Mouse (Mus musculus) 416B (cell line): Measurements from ENCODE around the gene Pald1.
A peak's percentile ranks its signal among the peaks of the same experiment; 100 is the strongest.

Source experiments
- DNase-seq: peaks from one replicate; pipeline ENCODE4 v3.0.0; 2011; ENCODE audit warnings: low read depth

Gene Pald1

DNA sequence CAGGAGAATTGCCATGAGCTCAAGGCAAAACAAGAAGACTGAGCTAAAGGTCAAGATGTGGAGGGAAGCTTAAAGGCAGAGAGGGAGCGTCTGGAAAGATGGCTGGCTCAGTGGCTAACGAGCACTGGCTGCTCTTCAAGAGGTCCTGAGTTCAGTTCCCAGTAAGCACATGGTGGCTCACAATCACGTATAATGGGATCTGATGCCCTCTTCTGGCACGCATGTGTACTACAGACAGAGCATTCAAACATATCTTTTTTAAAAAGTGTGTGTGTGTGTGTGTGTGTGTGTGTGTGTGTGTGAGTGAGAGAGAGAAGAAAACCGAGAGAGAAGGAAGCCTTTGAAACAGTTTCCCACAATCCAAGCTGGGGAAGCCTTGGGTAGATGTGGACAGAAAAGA is 19.1 kb upstream of the Pald1 start:
- DNase-seq = peak; percentile 56

DNA sequence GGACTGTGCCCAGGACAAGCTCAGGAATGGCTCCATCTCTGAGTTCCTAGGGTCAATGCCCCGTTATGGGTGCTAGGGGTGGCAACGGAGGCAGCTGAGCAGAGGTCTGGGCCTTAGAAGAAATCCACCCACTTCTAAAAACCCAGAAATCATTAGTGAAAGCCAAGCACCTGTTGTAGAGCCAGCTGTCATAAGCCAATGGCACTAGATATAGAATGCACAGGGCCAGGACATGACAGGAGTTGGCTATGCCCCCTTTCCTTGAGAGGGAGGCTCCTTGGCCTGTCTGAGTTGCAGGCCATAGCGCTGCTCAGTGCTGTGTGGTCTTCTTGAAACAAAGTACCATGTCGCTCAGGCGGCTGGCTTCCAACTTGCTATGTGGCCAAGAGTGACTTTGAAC is 17.1 kb upstream of the Pald1 start:
- DNase-seq = no peak

DNA sequence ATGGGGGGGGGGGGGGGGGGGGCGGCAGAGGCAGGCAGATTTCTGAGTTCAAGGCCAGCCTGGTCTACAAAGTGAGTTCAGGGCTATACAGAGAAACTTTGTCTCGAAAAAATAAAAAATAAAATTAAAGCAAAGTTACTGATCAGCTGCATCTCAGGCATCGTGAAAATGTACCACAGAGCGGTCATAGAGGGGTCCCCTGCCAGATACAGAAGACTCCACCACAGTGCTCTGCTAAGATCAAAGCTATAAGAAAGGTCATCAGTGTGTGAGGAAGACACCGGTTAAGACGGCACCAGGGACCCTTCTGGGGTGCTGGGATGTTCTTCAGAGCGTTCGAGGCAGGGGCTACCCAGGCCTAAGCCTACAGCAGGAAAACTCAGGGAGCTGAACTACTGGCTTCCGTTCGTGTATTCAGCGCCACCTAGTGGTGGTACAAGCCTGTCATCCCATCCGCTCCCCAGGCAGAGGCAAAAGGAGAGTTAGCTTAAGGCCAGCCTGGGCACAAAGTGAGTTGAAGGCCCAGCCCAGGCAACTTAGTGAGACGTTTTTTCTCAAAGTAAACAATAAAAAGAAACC is 15.9 kb upstream of the Pald1 start:
- DNase-seq = peak; percentile 81

DNA sequence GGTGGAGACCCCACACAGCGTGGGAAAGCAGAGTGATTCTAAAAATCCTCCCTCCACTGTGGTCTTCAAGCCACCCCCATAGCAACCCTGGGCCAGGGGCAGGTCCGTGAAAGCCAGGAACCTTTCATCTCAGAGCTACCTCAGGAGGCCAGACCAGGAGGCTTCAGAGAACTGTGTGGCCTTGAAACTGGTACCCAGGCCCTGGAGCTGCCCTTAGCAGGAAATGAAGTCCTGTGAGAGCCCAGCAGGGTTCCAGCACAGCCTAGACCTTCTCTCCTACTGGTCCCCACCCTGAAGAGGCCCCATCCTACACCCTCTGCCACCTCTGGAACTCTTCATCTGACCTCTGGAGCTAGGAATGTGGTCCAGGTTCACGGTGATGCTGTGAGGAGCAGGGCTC is 14.8 kb upstream of the Pald1 start:
- no peak for DNase-seq

DNA sequence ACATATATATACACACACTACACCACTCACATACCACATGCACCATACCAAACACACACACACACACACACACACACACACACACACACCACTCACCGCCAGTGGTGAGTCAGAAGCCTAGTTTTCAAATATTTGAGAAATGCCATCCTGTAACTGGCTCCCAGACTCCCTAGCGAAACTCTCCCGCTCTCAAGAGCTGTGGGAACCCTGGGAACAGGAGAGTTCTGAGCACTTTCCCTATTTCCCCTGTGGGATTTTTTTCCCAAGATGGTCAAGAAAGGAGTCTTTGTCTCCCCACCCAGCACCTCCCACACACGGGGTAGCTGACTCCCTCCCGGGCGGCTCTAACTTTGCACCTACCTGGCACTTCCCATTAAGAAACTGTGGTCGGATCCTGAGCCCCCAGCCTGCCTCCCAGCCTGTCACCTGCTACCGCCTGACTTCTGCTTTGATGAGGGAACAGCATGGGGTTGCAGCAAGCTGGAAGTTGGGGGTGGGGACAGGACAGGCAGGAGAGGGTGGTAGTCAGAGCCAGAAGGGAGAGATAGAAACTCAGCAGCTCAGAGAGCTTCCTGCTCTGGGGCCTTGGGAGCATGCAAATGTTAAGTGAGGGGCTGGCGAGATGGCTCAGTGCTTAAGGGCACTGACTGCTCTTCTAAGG is 11.3 kb upstream of the Pald1 start:
- peak; percentile 55 for DNase-seq

DNA sequence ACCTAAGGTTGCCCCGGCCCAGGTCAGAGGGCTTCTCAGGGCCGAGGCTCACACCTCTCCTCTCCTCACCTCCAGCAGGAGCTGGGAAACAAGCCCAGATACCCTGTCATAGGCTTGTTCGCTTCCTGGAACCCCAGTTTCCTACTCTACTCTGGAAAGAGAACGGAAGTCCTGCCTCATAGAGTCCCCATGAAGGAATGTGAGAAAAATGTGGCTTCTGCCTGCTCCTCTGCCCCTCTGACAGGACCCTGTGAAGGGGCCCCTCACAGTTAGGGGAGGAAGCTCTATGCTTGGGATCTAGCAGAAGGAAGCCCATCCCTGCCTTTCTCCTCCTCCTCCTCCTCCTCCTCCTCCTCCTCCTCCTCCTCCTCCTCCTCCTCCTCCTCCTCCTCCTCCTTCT is 9.3 kb upstream of the Pald1 start:
- no peak for DNase-seq

DNA sequence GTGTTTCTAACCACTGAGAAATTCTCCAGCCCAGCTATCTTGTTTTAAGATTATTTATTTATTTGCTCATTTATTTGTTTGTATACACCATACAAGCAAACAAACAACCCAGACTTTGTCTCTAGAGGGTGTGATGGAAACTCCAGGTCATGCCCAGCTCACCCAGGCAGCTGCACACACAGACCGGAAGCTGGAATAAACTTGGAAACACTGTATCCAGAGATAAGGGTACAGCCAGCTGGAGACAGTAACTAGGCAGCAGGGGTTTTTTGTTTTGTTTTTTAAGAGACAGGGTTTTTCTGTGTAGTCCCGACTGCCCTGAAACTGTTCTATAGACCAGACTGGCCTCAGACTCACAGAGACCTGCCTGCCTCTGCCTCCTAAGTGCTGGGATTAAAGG is 6.8 kb upstream of the Pald1 start:
- no peak for DNase-seq

DNA sequence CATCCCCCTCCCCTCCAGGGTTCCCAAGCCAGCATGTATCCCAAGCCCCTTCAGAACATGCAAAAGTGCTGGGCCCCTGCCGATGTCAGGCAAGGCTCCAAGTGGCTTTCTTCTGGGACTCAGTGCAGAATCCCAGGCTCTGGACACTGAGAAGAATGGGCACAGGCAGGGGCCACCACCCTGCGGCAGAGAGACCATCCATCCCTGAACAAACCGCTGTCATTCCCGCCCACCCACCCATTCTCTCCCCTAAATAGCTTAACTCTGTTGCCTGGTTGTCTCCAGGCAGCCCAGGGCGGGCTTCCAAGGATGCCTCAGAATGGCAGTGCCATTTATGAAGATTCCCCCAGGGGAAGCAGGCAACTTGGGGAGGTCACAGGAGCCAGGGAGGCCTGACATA is 5.7 kb upstream of the Pald1 start:
- no peak for DNase-seq

DNA sequence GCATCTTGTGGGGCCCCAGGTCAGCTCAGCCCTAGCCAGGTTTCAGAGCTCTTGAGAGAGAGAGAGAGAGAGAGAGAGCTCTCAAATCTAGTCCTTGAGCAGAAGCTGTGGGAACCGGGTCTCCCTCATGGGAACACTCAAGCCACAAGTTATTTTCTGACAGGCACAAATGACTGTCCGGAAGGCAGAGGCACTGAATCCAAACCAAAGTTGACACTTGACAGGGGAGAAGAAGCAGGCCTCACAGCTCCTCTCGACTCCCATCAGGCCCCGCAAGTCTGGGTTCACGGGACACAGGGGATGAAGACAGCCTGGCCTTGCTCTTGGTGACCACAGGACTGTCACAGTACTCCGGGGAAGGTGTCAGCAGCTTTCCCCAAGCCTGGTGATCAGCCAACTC is 3.0 kb upstream of the Pald1 start:
- no peak for DNase-seq

DNA sequence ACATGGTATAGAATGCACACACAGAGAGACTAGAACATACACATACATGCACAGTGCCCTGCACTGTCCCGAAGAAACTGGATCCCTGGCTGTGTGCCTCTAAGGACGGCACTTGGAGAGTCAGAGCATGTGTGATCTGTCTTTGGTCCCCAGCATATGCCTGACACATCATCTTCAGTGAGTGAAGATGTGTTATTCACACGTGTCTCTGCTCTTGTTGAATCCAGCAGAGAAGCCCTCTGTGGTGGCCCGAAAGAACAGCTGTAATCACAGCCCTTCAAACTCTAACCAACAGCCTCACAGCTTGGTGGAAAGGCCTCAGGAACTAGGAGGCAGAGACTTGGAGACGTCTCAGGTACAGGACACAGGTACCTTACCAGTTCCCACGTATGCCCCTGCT is 1.8 kb upstream of the Pald1 start:
- DNase-seq = no peak

DNA sequence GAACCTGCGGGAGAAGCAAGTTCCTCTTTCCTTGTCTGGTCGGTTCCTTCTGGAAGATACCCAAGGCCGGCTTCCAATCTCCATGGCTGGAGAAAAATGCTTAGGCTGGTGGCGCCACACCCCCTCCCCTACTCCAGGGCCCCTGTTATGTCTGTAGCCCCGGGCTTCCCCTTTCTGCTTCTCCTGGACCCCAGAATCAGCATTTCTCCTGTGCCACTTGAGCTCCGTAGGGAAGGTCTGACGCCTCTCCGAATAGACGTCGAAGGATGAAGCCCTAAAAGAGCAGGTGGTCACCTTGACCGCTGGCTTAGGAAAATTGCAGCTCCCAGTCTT is 351 bp upstream of the Pald1 start:
- DNase-seq = no peak

DNA sequence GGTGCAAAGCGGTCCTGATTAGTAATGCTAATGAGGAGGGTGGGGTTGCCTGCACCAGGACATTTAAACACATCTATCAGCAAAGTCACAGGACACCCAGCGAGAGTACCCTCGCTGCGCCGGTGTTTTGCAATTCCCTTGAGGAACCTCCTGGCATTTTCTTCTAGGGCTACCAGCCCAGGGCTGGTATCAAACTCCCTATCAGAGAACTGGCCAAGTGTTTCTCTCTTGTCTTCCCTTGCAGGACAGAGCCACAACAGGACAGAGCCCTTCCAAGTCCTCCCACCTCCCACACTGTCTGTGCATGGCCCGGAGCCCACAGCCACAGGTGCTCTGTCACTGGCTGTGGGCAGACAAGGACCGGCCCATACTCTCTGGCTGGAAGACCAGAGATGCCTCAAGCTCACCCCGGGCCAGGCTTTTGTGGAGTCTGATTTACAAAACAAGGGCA is 1.0 kb downstream of the Pald1 start:
- DNase-seq = no peak

DNA sequence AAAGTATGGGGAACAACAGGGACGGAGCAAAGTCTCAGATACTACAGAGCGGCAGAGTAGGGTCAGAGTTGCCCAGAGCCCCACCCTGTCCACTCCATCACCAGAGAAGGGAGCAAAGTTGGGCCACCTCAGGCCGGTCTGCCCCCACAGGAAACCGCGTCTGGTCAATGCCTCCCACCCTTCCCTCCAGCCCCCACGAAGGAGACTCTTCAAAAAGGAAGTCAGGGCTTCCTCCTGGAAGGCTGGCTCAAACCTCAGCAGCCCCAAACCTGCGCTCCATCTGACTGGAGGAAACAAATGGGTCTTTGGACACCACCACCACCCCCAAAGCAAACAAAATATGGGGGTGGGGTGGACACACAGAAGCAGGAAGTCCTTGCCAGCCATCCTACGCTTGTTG is 1.5 kb downstream of the Pald1 start:
- DNase-seq = peak; percentile 88

DNA sequence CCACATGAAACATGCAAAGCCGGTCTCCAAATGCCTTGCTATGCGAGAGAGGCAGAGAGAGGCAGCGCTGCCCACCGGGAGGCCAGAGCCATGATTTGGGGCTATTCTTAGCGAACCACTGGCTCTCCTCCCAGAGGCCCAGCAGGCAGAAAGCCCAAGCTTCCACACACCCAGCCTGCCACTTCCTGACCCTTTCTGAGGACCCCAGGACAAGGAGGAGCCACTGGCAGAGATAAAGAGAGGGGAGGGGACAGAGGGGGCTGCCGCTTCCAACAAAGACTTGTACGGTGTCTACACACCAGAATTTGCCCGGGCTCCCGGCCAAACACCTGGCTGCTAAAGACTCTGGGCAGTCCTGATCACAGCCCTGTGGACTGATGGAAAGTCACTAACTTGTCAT is 3.1 kb downstream of the Pald1 start:
- DNase-seq = no peak

DNA sequence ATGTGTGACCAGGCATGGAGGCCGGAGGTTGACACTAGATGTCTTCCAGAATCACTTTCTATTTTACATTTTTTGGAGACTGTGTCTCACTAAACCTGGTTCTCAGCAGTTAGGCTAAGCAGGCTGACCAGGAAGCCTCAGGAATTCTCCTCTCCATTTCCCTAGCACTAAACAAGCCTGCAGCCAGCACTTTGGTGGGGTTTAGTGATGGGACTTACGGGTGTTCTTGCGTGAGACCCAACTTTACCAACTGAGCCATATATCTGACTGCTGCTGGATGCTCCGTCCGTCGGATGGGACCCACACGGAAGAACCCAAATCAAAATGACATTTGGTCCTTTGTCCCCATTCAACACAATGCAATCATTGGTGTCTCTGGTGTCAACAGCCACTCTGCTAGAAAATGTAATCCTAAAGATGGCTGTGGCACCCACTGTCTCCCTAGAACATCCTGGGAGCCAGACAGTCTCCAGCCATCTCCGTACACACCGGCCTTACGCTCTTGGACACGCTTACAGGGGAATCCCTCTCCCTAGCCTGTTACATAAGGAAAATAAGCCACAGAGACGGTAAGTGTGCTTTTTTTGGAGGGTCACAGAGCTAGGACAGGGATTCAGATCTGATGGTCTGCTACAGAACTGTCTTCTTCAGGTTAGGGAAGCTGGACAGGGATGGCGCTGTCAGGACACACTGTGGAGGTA is 3.8 kb downstream of the Pald1 start:
- no peak for DNase-seq

DNA sequence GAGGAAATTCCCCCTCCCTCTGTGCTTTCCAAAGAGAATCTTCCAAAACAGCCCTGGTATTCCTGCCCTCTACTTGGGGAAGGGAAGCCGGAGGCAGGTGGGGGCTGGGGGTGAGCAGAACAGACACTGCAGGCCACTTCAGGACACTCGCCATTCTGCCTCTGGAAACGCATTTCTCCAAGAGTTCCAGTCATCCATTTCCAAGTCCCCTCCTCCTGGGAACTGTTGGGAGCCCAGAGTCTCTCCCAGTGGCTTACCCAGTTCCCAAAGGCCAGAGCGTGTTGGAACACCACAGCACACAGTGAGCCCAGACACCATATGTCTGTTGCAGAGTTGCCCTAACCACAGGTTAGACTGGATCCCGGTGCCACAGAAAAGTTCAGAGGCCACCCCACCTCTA is 4.6 kb downstream of the Pald1 start:
- DNase-seq = no peak

DNA sequence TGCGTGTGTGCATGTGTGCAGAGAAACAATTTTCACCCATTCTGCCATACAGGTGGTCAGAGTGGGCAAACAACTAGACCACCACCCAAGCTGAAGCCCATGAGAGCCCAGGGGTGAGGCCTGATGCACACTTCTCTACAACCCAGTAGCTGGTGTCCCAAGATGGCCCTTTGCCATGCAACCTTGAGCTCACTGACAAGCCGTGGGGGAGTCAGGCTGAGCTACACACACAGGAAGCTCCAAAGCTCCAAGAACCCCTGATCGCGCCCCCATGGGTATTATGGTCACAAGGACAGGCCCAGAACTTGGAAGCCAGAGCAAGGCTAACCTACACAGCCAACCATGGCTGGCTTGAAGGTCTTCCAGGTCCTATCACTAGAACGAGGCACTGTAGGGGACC is 5.3 kb downstream of the Pald1 start:
- DNase-seq = no peak

DNA sequence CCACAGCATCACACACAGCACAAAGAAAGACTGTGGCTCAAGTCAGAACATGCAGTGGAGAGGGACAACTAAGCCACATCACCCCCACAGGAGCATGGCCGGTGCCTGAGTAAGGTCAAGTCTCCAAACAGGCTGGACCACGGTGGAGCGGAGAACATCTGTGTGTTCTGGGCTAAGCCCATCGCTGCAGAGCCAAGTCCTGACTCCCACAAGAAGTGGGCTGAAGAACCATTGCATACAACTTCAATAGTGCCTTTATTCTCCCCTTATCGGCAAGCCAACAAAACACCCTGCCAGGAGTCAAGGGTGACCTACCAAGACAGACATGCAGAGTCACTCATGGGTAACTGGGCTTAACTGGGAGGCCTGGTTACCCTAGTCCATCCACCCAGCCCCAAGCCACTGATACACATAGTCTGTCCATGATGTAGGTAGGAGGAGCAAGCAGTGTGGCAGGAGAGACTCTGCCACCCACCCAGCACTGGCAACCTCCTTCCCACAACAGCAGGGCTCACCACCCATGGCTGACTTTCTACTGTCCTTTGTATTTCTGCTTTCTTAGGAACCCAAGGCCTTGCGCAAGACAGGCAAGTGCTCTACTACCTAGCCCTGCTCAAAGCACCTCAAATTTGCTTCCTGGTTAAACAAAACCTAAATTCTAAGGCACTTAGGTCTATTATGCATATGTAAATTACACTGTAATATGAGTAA is 8.4 kb downstream of the Pald1 start:
- peak; percentile 58 for DNase-seq

DNA sequence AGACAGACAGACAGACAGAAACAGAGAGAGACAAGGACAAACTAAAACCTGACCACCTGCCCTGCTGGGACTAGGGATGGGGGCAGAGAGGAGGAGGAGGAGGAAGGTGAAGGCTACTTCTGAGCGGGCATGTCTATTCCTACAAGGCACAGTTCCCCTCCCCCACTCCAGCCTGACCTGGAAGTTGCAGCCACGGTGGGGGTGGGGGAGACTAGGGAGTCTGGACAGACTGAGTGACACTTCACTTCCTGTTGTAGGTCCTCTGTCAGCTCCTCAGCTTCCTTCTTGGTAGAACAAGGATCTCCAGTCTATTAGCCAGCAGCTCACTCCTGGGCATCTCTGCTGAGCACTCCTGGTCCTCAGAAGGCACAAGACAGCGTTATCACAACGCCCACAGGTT is 9.3 kb downstream of the Pald1 start:
- peak; percentile 56 for DNase-seq

DNA sequence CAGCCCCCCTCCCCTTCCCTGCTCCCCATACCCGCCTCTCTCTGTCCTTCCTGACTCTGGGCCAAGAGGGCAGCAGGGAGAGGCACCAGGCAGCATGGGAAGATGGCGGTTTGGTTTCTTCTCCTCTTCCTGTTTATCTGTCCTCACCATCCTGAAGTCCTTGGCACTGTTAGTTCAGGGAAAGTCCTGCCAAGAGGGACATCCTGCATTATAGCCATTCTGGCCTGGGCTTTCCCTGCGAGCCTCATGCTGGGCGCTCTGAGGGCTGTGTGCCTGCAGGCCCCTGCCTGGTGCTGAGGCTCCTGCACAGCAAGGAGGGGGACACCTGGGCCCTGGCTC is 10.8 kb downstream of the Pald1 start:
- DNase-seq = no peak

DNA sequence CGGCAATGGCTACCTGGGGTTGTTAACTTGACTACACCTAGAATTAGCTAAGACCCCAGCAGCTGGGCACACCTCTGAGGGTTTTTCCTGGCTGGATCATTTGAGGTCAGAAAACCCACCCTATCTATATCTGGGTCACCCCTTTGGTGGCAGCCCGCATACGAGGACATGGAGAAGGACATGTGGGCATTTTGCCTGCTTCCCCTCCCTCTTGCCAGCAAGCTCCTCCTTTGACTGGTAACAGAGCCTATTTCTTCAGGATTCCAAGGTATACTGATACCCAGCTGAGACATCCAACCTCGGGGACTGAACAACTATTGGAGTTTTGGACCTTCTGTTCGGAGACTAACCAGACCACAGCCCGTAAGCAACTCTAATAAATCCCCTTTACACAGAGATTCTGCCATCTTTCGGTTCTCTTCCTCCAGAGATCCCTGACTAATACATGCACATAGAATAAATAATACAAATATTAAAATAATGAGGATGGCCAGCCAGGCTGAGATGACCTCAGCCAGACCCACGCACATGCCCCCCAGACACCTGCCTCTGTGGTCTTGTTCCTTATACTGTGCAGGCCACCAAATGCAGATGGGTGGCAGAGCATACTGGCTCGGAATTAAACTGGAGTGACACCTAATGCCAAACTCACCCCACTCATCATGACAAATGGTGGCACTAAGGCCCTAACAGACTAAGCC is 11.3 kb downstream of the Pald1 start:
- no peak for DNase-seq

DNA sequence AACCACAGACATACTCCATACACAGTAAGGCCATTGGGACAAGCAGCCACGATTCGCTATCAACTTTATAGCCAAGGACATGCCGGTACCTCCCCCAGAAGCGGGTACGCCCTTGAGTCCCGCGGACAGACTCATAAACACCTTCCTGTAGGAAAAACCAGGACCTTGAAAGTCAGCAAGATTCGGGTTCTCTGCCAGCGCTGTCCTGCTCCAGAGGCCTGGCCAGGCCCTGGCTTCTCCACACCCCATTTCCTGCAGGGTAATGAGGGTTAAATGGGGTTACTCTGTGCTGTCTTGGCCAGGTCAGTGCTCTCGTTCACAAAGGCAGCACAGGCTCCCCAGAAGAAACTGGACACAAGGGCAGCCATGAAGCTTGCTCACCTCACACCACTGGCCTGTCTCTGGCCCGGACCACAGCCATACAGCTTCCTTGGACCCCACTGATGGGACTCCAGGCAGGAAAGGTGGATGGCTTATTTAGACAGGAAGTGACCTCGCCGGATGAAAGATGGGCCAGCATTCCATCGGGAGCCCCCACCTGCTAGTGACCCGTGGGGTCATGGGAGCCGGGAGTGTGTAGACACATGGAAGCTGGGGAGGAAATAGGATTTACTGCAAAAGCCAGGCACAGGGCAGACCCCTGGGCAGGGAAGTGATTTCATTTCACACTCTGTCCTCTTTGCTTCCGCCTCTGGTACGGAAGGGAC is 12.9 kb downstream of the Pald1 start:
- DNase-seq = no peak
